Mouse (Mus musculus): Measurements from ENCODE around the gene Tnk1.

DNA sequence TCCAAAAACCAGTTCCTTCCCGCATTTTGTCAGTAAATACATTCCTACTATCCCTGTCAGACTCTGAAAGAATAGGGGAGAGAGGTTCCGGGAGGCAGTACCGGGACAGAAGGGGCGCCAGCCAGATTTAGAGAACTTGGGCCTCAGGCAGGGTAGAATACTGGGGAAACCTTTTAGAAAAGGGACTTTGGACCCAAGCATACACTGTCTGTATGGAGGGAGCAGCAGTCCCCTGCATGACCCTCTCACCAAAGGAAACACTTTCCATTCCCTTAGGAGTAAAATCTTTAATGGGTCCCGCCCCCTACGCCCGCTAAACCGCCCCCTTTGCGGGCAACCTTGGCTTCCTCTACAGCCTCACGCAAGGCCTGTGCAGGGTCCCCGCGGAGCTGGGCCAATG, 55.2 kb downstream of the Tnk1 start:
- no peak for TF ChIP-seq CTCF (IDR thresholded peaks at IDR 0.05)
- TF ChIP-seq EP300 (IDR thresholded peaks at IDR 0.05): no peak

All from lung, postnatal 0 days (tissue).